Mouse (Mus musculus) intestine, postnatal 0 days (tissue): ENCODE results near the gene Npy4r. TPM values are rescaled to one million over a fixed set of nuclear protein-coding genes. Genes with fewer than 3 reads are reported as not detected.

Experiments used
- ATAC-seq: fragments of 200-750 bp; cut with Nextera tagmentation; 2 replicates; pipeline ENCODE4 v1.8.0; 2017; ENCODE audit warnings: mild to moderate bottlenecking, moderate TSS enrichment, moderate library complexity
- H3K27ac ChIP-seq: fragments of 300-500 bp; sonication (generic); 2 replicates; pipeline ENCODE4 v1.5.1; 2014; ENCODE audit warnings: mild to moderate bottlenecking, low read depth, low read length, moderate library complexity
- H3K27me3 ChIP-seq: fragments of 300-500 bp; sonication (generic); replicated peaks from 2 replicates; pipeline ENCODE4 v1.6.1; 2014; ENCODE audit warnings: low read length, mixed read lengths; ENCODE audit not compliant: control insufficient read depth, insufficient read depth
- H3K36me3 ChIP-seq: fragments of 300-500 bp; sonication (generic); 2 replicates; pipeline ENCODE4 v1.6.1; 2014; ENCODE audit warnings: mild to moderate bottlenecking, moderate library complexity; ENCODE audit not compliant: control insufficient read depth, insufficient read depth
- H3K4me1 ChIP-seq: fragments of 300-500 bp; sonication (generic); replicated peaks from 2 replicates; pipeline ENCODE4 v1.6.1; 2014; ENCODE audit warnings: antibody characterized with exemption, low read length, mixed read lengths; ENCODE audit not compliant: control insufficient read depth, insufficient read depth
- H3K4me2 ChIP-seq: fragments of 300-500 bp; sonication (generic); replicated peaks from 2 replicates; pipeline ENCODE4 v1.6.1; 2014; ENCODE audit warnings: low read depth, mild to moderate bottlenecking, moderate library complexity
- H3K4me3 ChIP-seq: fragments of 300-500 bp; sonication (generic); 2 replicates; pipeline ENCODE4 v1.5.1; 2014; ENCODE audit warnings: low read depth, low read length
- H3K9ac ChIP-seq: fragments of 300-500 bp; sonication (generic); 2 replicates; pipeline ENCODE4 v1.6.1; 2014; ENCODE audit warnings: mild to moderate bottlenecking, low read depth, low read length
- H3K9me3 ChIP-seq: fragments of 300-500 bp; sonication (generic); 2 replicates; pipeline ENCODE4 v1.6.1; 2016; ENCODE audit warnings: mixed run types; ENCODE audit not compliant: control insufficient read depth
- CTCF ChIP-seq: sonication (generic); IDR thresholded peaks from 2 replicates; pipeline ENCODE4 v1.5.1; 2016; ENCODE audit warnings: low read depth, mild to moderate bottlenecking, control low read depth, antibody characterized with exemption, moderate library complexity
- WGBS: fragments of 180-500 bp; shearing (Covaris S2); extraction: QIAGEN DNeasy Blood & Tissue Kit; methylation state at CpG from one replicate; pipeline ENCODE4 v1.1.7; 2014; 5-methylcytosine and 5-hydroxymethylcytosine counted together
- polyA plus RNA-seq: library from polyadenylated mRNA; unstranded; fragments of >200 nt; fragmentation: Nextera tagmentation; extraction: Ambion mirVana; gene quantifications from 2 replicates; pipeline ENCODE4 v1.2.1, GENCODE M21; 2015

Gene Npy4r
- polyA plus RNA-seq, 1 experiment from 2014 or later: 0.46 TPM

GRCm38 (mm10) chr14:34190361-34190760 is 38.1 kb upstream of the Npy4r start:
- ATAC-seq: no peak
- no peaks in the 10 kb centered on the region for H3K36me3 ChIP-seq
- 71% methylated on average over 7 of the region's 7 CpGs for WGBS

DNA sequence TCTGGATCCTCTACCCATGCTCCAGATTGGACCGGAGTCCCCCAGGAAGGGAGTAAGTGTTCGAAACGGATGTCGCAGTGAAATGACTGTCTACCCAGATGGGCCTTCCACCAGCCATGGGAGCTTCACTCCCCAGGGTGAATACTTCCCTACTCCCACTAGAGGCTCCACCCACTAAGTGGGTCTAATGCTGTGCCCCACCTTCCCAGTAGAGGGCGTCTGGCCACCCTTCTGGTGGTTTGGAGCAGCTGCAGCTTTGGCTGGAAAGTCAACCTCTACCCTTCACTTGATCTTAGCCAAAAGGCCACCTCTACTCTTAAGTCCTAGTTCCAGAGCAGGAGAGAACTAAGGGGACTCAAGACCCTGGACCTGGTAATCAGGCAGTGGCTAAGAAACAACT is 36.3 kb upstream of the Npy4r start:
- Histone ChIP-seq H3K4me3 (no peak overlapping the region), H3K4me2 (no peak overlapping the region), H3K9ac (no peak overlapping the region), H3K4me1 (no peaks in the 10 kb centered on the region), H3K27me3 (no peaks in the 10 kb centered on the region), H3K9me3 (no peaks in the 10 kb centered on the region), H3K27ac (no peak overlapping the region), H3K36me3 (no peaks in the 10 kb centered on the region)
- 71% methylated on average over 5 of the region's 5 CpGs for whole genome bisulfite sequencing
- TF ChIP-seq CTCF: peak; percentile 82
- ATAC-seq: no peak

More at GRCm38 (mm10) chr14:34190361-34190760, 38.1 kb upstream of the Npy4r start:
- no peaks in the 10 kb centered on the region for H3K9me3 ChIP-seq
- no peaks in the 10 kb centered on the region for H3K27me3 ChIP-seq
- H3K9ac ChIP-seq: no peak overlapping the region
- TF ChIP-seq CTCF: no peak
- no peak overlapping the region for H3K4me3 ChIP-seq
- no peak overlapping the region for H3K27ac ChIP-seq
- H3K4me2 ChIP-seq: no peak overlapping the region
- H3K4me1 ChIP-seq: no peaks in the 10 kb centered on the region

DNA sequence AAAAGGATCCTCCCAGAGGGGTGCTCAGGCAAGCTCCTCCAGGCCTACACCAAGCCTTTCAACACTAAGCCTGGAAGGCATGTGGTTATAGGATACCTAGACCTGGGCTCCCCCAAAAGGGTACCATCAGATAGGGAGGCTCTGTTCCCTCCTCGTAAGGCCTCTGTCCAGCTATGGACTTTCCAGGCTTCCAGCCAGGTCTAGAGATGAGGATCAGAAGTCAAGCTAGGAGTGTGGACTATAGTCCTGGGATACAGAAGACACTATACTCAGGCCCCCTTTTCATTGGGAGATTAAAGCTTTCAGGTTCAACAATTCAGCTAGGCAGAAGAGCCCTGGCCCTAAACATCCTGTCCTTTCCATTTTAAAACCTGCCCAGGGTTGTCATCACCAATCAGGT is 30.8 kb upstream of the Npy4r start:
- ATAC-seq: no peak
- 84% methylated on average over 1 of the region's 1 CpGs for WGBS
- Histone ChIP-seq H3K4me2 (no peak overlapping the region), H3K4me1 (no peaks in the 10 kb centered on the region), H3K27ac (no peak overlapping the region), H3K27me3 (no peaks in the 10 kb centered on the region), H3K9me3 (no peaks in the 10 kb centered on the region), H3K4me3 (no peak overlapping the region), H3K36me3 (no peaks in the 10 kb centered on the region), H3K9ac (no peak overlapping the region)
- no peak for TF ChIP-seq CTCF

DNA sequence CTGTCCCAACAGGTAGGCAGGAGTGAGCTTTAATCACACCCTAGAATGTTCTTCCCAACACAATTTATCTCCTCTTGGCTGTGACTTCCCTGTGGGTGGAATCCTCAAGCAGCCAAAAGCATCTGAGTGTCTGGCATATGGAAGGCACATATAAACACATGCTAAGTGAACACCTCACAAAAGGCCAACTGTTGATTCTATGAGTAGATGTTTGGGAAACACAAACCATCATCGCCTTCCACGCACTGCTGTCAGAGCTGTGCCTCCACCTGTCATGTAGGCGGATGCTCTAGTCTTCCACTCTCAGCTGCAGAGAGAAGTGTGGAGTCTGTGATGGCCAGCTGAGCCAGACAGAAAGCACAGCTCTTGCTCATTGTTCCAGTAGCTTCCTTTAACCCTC is 27.1 kb upstream of the Npy4r start:
- H3K9me3 ChIP-seq: no peaks in the 10 kb centered on the region
- no peaks in the 10 kb centered on the region for H3K27me3 ChIP-seq
- ATAC-seq: no peak
- 79% methylated on average over 3 of the region's 3 CpGs for WGBS
- H3K4me3 ChIP-seq: no peak overlapping the region
- no peak overlapping the region for H3K4me2 ChIP-seq
- H3K4me1 ChIP-seq: no peaks in the 10 kb centered on the region
- no peak overlapping the region for H3K27ac ChIP-seq
- H3K36me3 ChIP-seq: no peaks in the 10 kb centered on the region
- no peak overlapping the region for H3K9ac ChIP-seq
- TF ChIP-seq CTCF: no peak

GRCm38 (mm10) chr14:34171107-34171506 is 18.8 kb upstream of the Npy4r start:
- Histone ChIP-seq H3K4me1 (no peaks in the 10 kb centered on the region), H3K9ac (no peak overlapping the region), H3K36me3 (no peaks in the 10 kb centered on the region), H3K27ac (no peak overlapping the region), H3K9me3 (no peaks in the 10 kb centered on the region), H3K4me2 (no peak overlapping the region), H3K27me3 (no peaks in the 10 kb centered on the region), H3K4me3 (no peak overlapping the region)
- TF ChIP-seq CTCF: no peak
- WGBS: 82% methylated on average over 3 of the region's 3 CpGs
- ATAC-seq: no peak

DNA sequence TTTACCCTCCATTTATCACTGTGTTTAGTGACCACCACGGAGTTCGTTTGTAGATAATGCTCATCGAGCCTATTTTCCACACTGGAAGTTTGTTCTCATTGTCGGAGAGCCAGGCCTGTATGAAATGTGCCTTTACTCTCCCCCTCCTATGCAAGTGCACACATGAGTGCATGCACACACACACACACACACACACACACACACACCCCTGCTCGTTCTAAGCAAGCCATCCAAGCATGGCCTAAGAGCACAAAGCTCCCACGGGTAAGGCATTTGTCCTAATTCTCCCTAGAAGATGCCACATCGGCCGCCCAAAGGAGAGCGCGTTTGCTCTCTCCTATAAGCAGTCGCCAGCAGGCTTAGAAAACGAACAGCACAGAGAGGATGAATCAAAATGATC is 3.5 kb upstream of the Npy4r start:
- WGBS: 78% methylated on average over 12 of the region's 12 CpGs

More for the DNA sequence above, 3.5 kb upstream of the Npy4r start:
- no peak for TF ChIP-seq CTCF
- no peaks in the 10 kb centered on the region for H3K4me1 ChIP-seq
- H3K4me2 ChIP-seq: no peak overlapping the region
- no peak overlapping the region for H3K27ac ChIP-seq
- H3K27me3 ChIP-seq: 0 out of 2 replicates have a peak, but pooled peaks cover 3% of the 10 kb centered on the region
- no peak overlapping the region for H3K4me3 ChIP-seq
- no peaks in the 10 kb centered on the region for H3K9me3 ChIP-seq
- H3K9ac ChIP-seq: no peak overlapping the region
- H3K36me3 ChIP-seq: no peaks in the 10 kb centered on the region
- no peak for ATAC-seq
